In the genomic region with DNA sequence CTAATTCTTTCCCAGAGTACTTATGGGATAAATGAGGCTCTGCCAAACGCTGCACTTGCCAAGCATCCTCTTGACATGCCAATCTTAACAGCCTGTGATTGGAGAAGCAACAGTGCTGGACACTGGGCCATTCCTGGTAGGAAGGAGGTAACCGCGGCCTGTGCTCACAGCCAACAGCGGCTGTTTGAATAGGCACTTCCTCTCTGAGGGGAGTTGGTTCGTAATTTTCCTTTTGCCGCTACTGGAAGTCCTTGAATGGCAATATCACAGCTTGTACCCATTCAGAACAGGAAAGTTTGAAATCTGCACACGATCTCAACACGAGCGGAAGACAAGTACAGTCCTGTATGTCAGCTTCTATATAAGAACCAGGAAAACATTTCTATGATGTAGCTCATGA, we compare ENCODE assay signal across 10 mouse cellular contexts.
DNase-seq lines count a peak whose midpoint lies in the region; ATAC-seq and TF ChIP-seq lines count a peak whose summit lies in the region.
"Had no signal": no experiment of that assay in that cellular context is flagged by ENCODE, and none has a peak within 500 bp of the region (broad histone marks: within the 10 kb centered on the region; RNA-seq: fewer than 3 reads in every experiment).

No protein-coding gene starts in this region.

- no peaks in the 10 kb centered on the region for H3K36me3 ChIP-seq in heart, embryonic 11.5 days (ENCODE audit: control insufficient read depth, insufficient read depth, low read length)
- H3K36me3 ChIP-seq: hindbrain, embryonic 15.5 days had no signal

- no peak for TF ChIP-seq CTCF in brain, embryonic 14.5 days (IDR thresholded peaks at IDR 0.05; ENCODE audit: borderline replicate concordance, extremely low read depth, insufficient read depth, insufficient read length)
- no peak for TF ChIP-seq CTCF in lung, adult 2 months (IDR thresholded peaks at IDR 0.05; ENCODE audit: insufficient read depth, low read length)

- H3K27ac ChIP-seq in heart, embryonic 11.5 days (ENCODE audit: low read depth, low read length), result no peak overlapping the region
- H3K27ac ChIP-seq: forebrain, embryonic 13.5 days; hindbrain, embryonic 15.5 days; macrophage had no signal

- no peak overlapping the region for H3K4me3 ChIP-seq in heart, embryonic 11.5 days (ENCODE audit: low read depth, low read length)
- H3K4me3 ChIP-seq in lung, adult 2 months (replicated peaks; ENCODE audit: extremely low read depth, low read depth, low read length), result no peak overlapping the region
- H3K4me3 ChIP-seq: forebrain, embryonic 13.5 days; hindbrain, embryonic 15.5 days had no signal

- no peak overlapping the region for H3K9ac ChIP-seq in heart, embryonic 11.5 days (ENCODE audit: low read depth, low read length)
- H3K9ac ChIP-seq: forebrain, embryonic 13.5 days; hindbrain, embryonic 15.5 days had no signal

- no peaks in the 10 kb centered on the region for H3K27me3 ChIP-seq in heart, embryonic 11.5 days (ENCODE audit: control insufficient read depth, insufficient read depth, low read length)
- H3K27me3 ChIP-seq: forebrain, embryonic 13.5 days; hindbrain, embryonic 15.5 days had no signal

- ATAC-seq in heart, embryonic 11.5 days (replicated peaks; ENCODE audit: insufficient number of reproducible peaks, low FRiP score, low TSS enrichment), result no peak
- ATAC-seq: forebrain, embryonic 13.5 days had no signal

- TF ChIP-seq POLR2A in brain, embryonic 14.5 days (IDR thresholded peaks at IDR 0.05; ENCODE audit: borderline replicate concordance, extremely low read depth, insufficient read depth, insufficient read length, poor library complexity, severe bottlenecking), result no peak
- TF ChIP-seq POLR2A in lung, adult 2 months (IDR thresholded peaks at IDR 0.05; ENCODE audit: borderline replicate concordance, extremely low read depth, low read depth, low read length), result no peak

- 56% methylated on average over 9 of the region's 9 CpGs for WGBS in heart, embryonic 11.5 days (ENCODE audit: insufficient replicate concordance)
- 28% methylated on average over 9 of the region's 9 CpGs for whole genome bisulfite sequencing in lung, adult 2 months

- H3K4me1 ChIP-seq in heart, embryonic 11.5 days (ENCODE audit: control insufficient read depth, insufficient read depth, low read length), result peaks cover 14% of the 10 kb centered on the region
- H3K4me1 ChIP-seq in lung, adult 2 months (ENCODE audit: control insufficient read depth, insufficient read depth, low read length), result peaks cover 15% of the 10 kb centered on the region
- H3K4me1 ChIP-seq: forebrain, embryonic 13.5 days had no signal

- no peaks in the 10 kb centered on the region for H3K9me3 ChIP-seq in heart, embryonic 11.5 days (replicated peaks; ENCODE audit: control insufficient read depth, low read length)
- H3K9me3 ChIP-seq: forebrain, embryonic 13.5 days; hindbrain, embryonic 15.5 days had no signal

- DNase-seq in heart, adult 11 months, result peak; percentile 98
- peak; percentile 84 for DNase-seq in brain, embryonic 14.5 days (ENCODE audit: low read depth)
- DNase-seq in heart, adult 9 months (ENCODE audit: low spot score in 2 of 2), result peak; percentile 62 to 76
- DNase-seq in lung, adult 2 months, result peak; percentile 36
- DNase-seq in thymus, postnatal 25 days, result no peak
- no peak for DNase-seq in right cerebral cortex, postnatal 36 days (ENCODE audit: low spot score in 2 of 2)

- no peak overlapping the region; the same call in 1 of the 2 replicates for H3K4me2 ChIP-seq in heart, embryonic 11.5 days
- H3K4me2 ChIP-seq: forebrain, embryonic 13.5 days; hindbrain, embryonic 15.5 days had no signal

Comparison
In these comparisons a context has a peak if more than half of its experiments do, and no peak if none do; other contexts are left out.
1. DNase-seq: peak in heart, adult 11 months (single experiment), brain, embryonic 14.5 days (single experiment), heart, adult 9 months (2 of 2) and lung, adult 2 months (single experiment); none in thymus, postnatal 25 days (single experiment) and right cerebral cortex, postnatal 36 days (0 of 2).